Mouse (Mus musculus): ENCODE results near the gene Poc1a.
A peak's percentile ranks its signal among the peaks of the same experiment; 100 is the strongest.

Gene Poc1a

DNA sequence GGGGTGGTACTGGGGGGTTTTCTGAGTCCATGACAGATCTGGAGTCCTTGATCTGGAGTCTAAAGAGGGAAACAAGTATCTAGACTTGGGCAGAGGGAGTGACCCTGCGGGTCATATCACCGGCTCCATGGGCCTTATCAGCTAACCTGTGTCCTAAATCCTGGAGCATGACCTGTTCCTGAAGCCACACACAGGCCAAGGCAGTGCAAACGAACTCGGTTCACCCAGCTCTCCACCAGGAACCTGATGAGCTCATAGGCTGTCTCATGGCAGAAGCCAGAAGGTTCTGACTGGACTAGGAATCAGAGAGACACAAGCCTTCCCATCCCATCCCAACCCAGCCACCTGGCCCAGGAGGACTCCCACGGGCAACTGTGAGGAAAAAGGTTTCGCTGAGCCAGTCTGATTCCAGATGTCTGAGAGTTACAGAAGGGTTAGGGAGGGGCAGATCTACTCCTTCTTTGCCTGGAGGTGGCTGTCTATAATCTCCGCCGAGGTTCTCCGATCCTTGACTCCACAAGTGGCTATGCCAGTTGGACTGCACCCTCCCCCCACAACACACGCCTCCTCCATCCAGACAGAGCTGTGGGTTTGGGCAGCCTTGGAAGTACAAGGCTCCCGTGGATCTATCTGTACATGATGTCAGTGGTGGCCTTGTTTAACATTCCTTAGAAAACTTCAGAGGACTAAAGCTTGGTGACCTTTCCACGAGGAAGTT, 15.3 kb upstream of the Poc1a start:
- DNase-seq (ENCODE audit: low spot score in 2 of 2) = no peak

DNA sequence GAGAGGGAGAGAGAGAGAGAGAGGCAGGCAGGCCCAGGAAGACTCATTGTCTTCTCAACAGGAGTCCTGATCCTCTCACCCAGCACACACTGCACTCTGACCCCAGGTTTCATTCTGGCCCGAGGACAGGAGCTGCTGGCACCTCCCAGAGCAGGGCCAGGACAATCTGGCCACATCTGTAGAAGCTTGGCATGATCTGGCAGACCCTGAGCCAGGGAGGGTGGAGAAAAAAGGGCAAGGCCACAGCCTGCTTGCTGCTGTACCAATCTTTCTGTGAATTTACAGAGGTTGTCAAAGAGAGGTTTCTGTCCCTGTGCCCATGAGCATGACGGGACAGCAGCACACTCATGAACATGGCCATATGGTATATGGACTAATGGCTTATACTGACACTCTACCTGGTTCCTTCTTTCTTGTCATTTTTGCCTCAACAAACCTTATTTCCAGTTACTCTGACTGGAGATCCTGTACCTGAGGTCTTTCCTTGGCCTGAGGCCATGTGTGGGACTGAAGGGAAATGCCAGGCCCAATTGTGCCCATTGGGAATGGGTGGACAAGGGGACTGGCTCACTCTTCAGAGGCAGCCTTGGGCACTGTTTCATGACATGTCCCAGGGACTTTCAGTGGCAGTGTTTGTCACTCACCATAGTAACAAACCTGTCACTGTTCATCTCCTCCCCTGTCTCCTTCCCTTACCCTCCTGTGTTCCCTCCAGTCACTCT, 13.8 kb upstream of the Poc1a start:
- DNase-seq (ENCODE audit: low spot score in 2 of 2) = no peak

DNA sequence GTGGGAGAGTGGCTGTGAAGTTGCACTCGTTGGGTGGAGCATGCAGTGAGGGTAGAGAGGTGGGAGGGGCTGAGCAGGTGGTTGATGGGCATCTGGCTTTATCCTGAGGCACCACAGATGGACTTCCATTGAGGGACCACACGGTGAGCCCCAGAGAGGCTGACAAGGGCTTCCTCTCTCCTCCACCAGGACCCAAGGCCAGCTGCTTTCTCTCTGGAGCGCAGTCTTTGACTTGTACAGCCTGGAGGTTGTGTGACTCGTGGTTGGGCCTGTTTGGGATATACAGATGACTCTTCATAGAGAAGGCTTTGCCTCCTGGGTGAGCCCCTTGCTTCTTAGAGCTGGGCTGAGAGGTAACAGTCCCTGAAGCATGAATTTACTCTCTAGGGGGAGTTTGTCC, 12.4 kb upstream of the Poc1a start:
- DNase-seq (ENCODE audit: low spot score in 2 of 2) = no peak

DNA sequence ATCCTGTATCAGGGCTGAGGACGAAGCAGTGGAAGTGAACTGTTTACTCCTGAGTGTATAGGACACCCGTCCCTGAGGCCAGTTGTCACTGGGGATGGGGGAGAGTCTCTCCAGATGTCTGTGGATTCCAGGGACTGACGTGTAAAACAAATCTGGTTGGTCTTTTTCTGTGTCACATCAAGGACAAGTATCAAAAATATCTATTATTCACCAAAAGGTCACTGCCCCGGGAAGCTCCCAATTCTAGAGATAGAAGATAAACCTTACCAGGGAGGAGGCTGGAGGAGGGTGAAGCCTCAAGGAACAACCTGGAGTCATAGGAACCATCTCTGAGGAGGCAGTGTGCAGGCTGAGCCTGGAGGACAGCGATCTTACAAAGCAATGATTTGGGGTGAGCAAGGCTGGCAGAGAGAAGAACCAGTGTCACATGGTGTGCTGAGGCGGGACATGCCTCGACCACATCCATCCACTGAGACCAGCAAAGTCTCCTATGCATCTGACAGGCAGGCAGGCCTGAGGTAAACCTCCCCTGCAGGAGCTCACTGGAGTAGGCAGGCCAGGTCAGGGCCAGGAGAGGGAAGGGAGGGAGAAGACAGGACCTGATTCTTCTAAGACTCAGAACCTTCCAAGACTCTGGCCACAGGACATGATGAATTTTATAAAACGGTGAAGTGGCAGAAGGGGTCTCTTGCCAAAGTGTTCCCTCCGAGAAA, 11.6 kb upstream of the Poc1a start:
- no peak for DNase-seq (ENCODE audit: low spot score in 2 of 2)

DNA sequence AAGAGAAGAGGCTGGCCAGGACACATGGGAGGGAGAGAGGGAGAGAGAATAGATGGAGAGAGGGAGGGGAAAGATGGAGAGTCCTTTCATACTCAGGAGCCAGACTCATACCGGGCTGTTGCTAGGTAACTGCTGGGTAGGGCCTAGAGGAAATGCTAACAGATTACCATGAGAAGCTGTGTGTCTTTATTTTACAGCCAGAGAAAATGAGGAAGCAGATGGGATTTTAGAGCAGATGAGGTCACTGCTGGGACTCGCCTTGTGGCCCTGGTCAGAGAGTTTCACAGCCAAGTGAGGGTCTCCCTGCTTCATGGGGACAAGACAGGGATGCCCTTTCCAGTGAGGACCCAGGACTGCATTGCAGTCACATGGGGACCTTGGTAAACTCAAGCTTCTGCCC, 11.0 kb upstream of the Poc1a start:
- no peak for DNase-seq (ENCODE audit: low spot score in 2 of 2)

DNA sequence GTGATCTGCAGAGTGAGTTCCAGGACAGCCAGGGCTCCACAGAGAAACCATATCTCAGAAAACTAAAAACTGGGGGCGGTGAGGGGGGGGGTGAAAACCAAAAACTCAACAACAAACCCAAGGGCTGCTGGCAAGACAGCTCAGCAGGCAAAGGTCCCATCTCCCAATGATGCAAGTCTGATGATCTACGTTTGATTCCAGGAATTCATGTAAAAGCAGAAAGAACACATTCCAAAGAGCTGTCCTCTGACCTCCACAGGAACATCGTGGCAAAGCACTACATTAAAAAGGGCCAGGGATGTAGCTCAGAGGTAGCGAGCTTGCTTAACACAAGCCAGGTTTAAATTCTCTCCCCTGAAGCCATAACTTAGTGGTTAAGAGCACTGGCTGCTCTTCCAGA, 10.2 kb upstream of the Poc1a start:
- no peak for DNase-seq (ENCODE audit: low spot score in 2 of 2)

DNA sequence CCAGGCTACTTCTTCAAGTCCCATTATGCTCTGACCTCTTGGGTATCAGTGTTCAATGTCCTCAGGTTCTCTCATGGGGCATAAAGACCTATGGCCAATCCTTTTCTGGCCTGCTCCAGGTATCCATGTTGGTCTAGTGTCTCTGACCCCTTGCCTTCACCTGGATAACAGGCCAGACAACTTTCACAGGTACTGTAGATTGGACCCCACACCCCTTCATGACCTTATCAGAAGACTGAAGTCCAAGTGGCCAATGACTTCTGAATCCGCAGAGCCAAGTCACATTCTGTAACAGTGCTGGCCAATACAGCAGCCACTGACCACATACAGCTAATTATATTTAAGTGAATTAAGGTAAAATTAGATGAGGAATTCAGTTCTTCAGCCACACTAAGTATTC, 8.6 kb upstream of the Poc1a start:
- DNase-seq (ENCODE audit: low spot score in 2 of 2) = no peak

DNA sequence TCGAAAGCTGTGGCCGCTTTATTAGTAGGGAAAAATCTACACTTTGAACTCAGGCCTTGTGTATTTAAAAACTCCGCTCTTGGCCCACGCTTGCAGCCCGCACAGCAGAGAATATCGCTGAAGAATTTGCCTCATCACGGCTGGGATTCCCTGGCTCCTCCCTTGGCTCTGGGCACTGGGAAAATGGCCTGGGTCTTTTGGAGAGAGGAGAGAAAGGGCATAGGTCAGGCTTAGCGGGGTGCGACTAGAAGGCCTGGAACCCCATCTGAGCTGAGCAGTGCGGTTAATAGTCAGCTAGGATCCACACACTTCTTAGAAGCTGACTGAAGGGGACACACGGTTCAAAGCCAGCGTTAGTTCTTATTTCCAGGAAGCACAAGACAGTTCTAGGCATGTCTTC, 7.6 kb upstream of the Poc1a start:
- no peak for DNase-seq (ENCODE audit: low spot score in 2 of 2)

DNA sequence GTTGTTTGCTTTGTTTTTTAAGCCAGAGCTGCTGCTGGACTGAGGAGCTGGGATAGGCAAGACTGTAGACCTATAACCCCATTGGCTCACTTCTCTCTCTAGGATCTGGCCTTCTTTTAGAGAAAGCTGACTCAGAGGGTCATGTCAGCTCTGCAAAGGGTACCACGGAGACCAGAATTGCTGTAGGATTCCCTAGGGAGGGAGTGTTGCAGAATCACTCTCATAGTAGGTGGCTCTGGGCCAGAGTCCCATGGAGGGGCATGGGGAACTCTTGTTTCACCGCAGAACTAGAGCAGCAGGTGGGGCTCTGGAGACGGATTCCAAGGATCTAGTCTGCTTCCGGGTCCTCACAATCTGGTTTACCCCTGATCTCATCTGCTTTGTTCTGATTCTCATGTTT, 7.1 kb upstream of the Poc1a start:
- DNase-seq (ENCODE audit: low spot score in 2 of 2) = no peak

DNA sequence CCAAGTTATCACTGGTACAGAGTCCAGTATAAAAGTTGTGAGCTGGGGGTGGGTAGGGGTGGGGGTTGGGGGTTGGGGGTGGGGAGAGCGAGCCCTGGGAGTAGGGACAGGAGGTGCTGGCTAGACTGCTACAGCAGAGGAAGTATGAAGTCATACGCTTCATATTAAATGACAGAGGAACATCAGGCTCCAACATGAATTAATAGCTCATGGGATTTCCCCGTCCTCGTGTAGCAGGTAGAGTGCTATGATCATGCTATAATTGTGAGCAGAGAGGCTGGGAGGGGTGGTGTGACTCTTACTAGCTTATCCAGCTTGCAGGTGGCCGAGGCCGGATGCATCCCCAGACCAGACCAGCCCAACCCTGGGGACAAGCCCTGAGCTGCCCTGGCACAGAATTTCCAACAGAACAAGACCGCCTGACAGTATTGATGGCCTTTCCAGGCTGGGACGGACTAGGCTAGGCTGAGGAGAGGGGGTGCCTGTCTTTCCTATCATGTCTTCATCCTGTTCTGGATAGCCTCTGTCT, 6.1 kb upstream of the Poc1a start:
- no peak for DNase-seq (ENCODE audit: low spot score in 2 of 2)

DNA sequence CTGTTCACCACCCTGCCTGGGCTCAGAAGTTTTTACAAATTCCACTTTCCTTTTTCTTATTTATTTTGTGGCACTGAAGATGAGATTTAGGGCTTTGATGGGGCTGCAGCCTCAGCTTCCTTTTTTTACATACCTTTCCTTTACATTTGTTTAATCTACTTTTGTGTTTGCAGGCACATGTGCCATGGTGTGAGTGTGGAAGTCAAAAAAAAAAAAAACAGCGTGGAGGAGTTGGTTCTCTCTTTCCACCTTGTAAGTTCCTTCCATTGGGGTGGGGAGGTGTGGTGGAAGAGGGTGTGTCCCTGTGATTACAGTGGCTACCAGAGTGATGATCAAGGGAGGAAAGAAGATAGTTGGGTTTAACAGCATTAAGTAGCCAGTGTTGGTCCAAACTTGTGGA, 5.1 kb upstream of the Poc1a start:
- DNase-seq (ENCODE audit: low spot score in 2 of 2) = no peak

DNA sequence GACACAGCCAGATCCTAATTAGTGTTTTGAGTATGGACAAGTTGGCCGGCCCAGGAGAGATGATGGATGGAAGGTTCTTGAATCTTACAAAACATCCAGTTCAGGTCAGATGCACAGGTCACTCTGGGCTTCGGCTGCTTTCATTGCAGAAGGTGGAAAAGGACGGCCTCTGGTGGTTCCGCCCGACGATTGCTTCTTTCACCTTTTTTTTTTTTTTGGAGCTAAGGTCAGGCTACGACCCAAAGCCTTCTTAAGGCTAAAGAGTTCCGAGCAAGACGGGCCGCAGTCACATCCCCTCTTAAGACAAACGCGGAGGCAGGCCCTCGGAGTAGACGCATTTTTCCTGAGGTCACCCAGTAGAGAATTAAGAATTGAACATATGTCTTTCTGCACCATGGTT, 475 bp upstream of the Poc1a start:
- DNase-seq (ENCODE audit: low spot score in 2 of 2) = peak; percentile 61 to 70

DNA sequence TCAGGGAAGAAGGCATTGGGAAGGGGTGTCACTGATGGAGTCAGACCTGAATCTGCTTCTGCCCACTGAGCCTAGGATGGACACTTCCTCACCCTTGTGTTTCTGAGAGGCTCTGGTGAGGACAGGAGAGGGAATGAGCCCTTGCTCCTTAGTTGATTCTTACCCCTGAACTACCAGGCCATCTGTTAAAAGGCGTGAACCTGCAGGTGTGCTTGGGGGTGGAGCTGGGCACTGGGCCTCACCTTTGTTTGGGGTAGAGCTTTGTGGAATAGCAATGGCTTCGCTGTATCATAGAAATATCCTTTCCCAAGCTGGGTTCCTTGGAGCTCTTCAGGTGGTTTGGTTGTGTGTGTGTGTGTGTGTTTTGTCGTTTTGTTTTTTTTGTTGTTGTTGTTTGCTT, 1.2 kb downstream of the Poc1a start:
- no peak for DNase-seq (ENCODE audit: low spot score in 2 of 2)

DNA sequence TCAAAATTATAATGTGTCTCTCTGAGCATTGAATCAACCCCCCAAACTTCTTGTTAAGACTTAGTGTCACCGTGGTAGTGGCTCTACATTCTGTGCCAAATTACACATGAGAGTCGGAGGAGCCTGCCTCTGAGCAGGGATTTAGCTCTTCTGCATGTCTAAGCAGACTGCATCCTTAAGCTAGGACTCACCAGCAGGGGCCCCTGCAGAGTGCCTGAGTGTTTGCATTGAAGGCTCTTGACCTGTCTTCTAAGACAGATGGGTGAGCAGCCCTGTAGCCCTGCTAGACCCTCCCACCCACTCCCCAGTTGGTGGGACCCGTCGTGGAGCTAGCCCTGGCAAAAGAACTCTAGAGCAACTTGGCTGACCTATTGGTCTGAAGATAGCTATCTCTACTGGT, 6.3 kb downstream of the Poc1a start:
- DNase-seq (ENCODE audit: low spot score in 2 of 2) = no peak

DNA sequence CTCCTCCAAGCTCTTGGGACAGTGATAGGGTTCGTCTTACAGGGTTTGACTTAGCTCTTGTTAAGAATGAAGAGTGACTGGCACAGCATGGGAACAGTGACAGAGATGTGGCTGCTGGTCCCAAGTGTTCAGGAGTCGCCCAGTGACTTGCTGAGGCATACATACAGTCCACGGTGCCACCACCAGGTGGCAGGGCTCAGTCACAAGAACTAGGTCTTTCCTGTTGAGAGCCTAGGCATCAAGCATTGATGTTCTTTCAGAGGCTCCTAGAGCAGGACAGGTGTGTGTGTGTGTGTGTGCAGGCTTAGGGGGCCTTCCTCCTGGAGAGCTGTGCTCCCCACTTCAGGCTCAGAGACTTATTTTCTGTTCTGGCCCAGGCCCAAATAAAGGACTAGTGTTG, 8.0 kb downstream of the Poc1a start:
- DNase-seq (ENCODE audit: low spot score in 2 of 2) = peak; percentile 38 to 82

DNA sequence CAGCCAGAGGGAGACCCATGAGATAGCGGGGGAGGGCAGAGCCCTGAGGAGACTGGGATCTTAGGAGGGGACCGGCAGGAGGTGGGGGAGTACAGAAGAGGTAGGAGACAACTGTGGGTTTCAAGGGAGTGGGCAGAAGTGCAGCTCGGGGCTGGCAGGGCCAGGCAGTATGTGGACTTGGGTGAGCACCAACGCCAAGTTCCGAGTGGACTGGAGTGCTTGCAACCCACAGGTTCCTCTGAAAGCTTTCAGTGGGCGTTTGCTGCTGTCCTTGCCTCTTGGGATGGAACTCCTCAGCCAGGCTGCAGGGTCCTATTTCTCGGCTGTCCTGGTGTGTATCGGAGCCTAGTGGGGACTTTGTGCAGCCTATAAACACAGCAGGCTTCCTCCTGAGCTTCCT, 9.0 kb downstream of the Poc1a start:
- DNase-seq (ENCODE audit: low spot score in 2 of 2) = no peak

DNA sequence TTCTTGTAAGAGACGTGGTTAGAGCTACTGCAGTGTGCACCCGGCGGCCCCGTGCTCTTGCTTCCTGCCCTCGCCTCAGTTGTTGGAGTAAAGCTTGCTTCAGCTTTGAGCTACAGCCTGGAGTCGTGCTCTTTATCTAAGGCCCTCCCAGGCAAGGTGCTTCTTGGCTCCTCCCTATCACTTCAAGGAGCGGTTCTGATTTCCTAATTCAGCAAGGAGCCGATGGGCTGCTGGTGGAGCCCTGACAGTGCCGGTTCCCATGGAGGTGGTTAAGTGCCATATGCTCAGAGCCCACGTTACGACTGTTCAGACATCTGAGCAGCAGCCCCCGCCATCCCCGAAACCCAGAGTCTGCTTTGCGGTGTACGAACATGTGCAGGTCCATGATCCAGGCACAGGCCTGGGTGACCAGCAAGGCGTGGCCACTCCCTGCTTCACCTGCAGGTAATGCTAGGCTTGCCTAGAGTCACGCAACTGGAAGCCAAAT, 9.8 kb downstream of the Poc1a start:
- no peak for DNase-seq (ENCODE audit: low spot score in 2 of 2)

DNA sequence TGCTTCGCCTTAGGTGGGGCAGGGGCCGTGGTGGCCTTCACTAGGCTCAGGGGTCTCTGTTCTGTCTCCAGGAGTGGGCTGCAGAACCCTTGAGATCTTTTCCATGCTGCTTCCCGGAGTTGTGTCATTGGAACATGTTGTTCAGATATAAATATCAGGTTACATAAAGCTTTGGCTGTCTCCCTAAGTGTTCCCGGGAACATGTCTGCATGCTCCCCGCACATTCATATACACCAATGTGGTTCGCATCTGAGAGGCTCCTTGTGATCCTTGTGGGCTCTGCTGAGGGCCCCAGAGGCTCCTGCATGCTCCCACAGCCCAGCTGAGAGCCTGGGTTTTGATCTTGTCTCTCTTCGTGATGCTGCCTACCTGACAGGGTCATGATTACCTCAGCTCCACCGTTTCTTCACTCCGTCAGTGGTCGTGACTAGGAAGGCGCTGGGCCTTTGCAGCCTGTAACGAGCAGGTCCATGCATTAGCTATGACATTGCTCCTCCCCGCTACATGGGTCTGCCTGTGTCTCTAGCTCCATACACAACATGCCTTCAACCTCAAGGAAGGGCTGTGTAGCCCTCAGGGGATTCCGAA, 12.8 kb downstream of the Poc1a start:
- no peak for DNase-seq (ENCODE audit: low spot score in 2 of 2)

DNA sequence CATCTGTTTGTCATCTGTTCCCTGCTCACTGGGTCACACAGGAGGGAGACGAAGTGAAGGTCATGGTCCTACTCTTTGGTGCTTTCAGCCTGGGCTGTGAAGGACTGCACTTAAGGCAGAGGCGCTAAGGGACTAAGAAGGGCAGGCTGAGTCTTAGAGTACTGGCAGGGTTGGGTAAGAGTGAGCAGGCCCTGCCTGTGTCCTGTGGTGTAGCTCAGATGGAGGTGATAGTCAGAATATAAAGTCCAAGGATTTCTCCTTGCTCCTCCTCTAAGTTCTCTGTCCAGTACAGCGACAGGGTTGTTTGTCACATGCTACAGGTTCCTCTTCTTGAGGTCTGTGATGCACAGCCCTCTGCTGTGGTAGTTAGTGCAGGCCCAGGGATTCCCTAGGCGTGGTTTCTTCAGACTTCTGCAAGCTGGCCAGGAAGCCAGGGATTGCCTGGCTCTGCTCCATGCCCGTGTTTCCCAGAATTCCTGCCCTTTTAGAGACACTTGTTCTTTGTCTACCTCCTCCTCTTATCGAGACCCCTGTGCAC, 15.8 kb downstream of the Poc1a start:
- no peak for DNase-seq (ENCODE audit: low spot score in 2 of 2)

DNA sequence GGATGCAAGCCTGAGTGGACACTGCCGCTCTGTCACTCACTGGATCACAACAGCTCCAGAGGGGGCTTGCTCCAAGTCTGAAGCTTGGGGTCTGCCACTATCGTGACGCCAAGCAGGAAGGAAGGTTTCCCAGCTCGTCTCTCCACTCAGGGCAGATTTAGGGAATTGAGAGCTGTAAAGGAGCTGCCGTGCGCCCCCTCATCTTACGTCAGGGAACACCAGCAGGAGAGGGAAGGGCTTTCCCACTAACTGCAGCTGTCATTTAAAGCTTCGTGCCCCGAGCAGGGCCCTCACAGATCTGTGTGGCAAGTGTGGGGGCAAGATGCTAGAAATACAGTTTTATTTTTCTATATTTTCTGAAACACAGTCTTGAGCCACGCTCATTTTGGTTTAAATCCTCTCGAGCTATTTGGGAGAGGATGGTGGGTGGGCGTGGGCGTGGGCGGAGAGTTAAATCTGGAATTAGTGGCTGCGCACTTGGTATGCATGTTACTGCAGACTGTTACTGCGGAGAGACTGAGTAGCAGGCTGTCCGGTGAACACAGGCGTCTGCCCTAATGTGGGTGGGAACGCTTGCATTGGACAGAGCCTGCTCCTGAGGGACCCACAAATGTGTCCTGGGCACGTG, 19.4 kb downstream of the Poc1a start:
- no peak for DNase-seq (ENCODE audit: low spot score in 2 of 2)

DNA sequence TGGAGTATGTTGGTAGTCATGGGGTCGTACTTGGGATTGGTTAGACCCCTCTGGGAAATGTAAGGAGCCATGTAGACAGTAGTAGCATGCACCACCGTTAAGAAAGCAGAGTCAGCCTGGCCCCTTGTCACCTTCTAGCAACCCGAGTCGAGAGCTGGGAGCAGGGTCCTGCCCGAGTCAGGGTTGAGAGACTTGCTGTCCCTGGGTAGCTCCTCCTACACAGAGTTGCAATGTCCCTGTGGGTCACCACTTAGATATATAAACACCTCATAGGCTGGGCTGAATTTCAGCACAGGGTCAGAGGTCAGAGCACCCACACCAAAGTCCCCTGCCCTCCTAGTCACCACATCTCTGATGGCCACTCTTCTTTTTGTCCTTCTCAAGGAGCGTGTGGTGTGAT, 20.1 kb downstream of the Poc1a start:
- DNase-seq (ENCODE audit: low spot score in 2 of 2) = no peak

Measured in spleen, postnatal 10 days (tissue).